Mouse (Mus musculus) cerebellum, adult 2 months (tissue): Measurements from ENCODE around the gene Ubxn4.

Experiments used
- CTCF ChIP-seq: fragments of 200-500 bp; IDR thresholded peaks from 2 replicates; pipeline ENCODE4 v1.5.1; 2011; ENCODE audit warnings: low read depth, mild to moderate bottlenecking, control low read depth, low read length, moderate library complexity, borderline replicate concordance; ENCODE audit not compliant: insufficient read depth
- POLR2A ChIP-seq: fragments of 200-500 bp; IDR thresholded peaks from 2 replicates; pipeline ENCODE4 v1.6.1; 2011; ENCODE audit warnings: low read length, control low read depth, borderline replicate concordance; ENCODE audit not compliant: insufficient read depth

- TF ChIP-seq CTCF (no peak), POLR2A (no peak)
These were observed 41.4 kb downstream of the Ubxn4 start for GRCm38 (mm10) chr1:128285136-128285535.
